Comparison of ENCODE assay signal across 25 mouse cellular contexts in the genomic region with DNA sequence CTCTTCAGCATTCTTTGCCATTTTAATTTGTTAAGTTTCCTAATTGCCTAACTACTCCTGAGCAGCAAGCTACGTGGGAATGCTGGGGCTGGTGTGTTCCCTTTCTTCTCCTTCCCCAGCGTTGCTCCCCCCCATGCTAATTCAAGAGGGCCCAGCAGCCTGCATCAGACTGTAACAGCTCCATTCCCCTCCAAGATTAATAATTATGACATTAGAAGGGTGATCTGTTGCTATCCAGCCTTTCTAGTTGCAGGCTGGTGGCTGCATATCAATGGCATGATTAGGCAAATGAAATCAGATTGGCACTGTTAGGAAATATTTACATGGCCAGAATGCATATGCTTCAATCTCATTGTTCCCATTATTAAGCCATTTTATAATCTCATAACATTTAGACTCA. TPM values are rescaled to one million over a fixed set of nuclear protein-coding genes. Genes with fewer than 3 reads are reported as not detected.
"Had no signal": no experiment of that assay in that cellular context is flagged by ENCODE, and none has a peak within 500 bp of the region (broad histone marks: within the 10 kb centered on the region; RNA-seq: fewer than 3 reads in every experiment).

No protein-coding gene starts in this region.

- H3K27me3 ChIP-seq: midbrain, embryonic 15.5 days had no signal

- H3K4me3 ChIP-seq: midbrain, embryonic 10.5 days; midbrain, embryonic 12.5 days; midbrain, embryonic 15.5 days; myocyte; neural tube, embryonic 12.5 days had no signal

- H3K36me3 ChIP-seq: midbrain, embryonic 10.5 days; midbrain, embryonic 12.5 days; midbrain, embryonic 15.5 days; neural tube, embryonic 12.5 days had no signal

- H3K4me1 ChIP-seq: neural tube, embryonic 12.5 days had no signal

- ATAC-seq: midbrain, embryonic 15.5 days had no signal

- H3K9ac ChIP-seq: liver, embryonic 14.5 days; lung, embryonic 14.5 days; midbrain, embryonic 12.5 days; midbrain, embryonic 15.5 days; neural tube, embryonic 12.5 days had no signal

- H3K4me2 ChIP-seq: lung, embryonic 14.5 days; midbrain, embryonic 12.5 days; midbrain, embryonic 15.5 days; neural tube, embryonic 12.5 days had no signal

- DNase-seq: lung, adult 18-20 months; lung, embryonic 14.5 days; lung, postnatal 10 days; lung, postnatal 4 days; retina, postnatal 1 day; right cerebral cortex, adult 18-20 months; right cerebral cortex, postnatal 25 days; right cerebral cortex, postnatal 4 days; spleen, adult 18-20 months; thymus, adult 18-20 months; thymus, postnatal 14 days; thymus, postnatal 36 days had no signal

- H3K27ac ChIP-seq: liver, embryonic 14.5 days; midbrain, embryonic 10.5 days; midbrain, embryonic 12.5 days; midbrain, embryonic 15.5 days; neural tube, embryonic 12.5 days had no signal

- H3K9me3 ChIP-seq: midbrain, embryonic 10.5 days; midbrain, embryonic 12.5 days; midbrain, embryonic 15.5 days; neural tube, embryonic 12.5 days had no signal

RNA-seq across cellular contexts. Expression of gene Bsx, which starts 22.4 kb away (rescaled TPM):
- total RNA-seq: megakaryocyte, adult 5-6 weeks; megakaryocyte-erythroid progenitor cell, adult 5-6 weeks had no signal
- polyA plus RNA-seq: liver, embryonic 16.5 days; lung, embryonic 14.5 days; lung, embryonic 16.5 days; myocyte; neural tube, embryonic 12.5 days; small intestine, adult 2 months; stomach, embryonic 16.5 days; thymus, postnatal 0 days had no signal
